Mouse (Mus musculus) liver (tissue): ENCODE measurements around the gene Gal3st1.
A peak's percentile ranks its signal among the peaks of the same experiment; 100 is the strongest.
"Not testable (repeated sequence)": the region's sequence is repeated elsewhere in the genome, so short reads cannot be mapped to it uniquely, and the experiment has no call there.

ENCODE experiments used
- DNase-seq: peaks from one replicate; pipeline ENCODE4 v3.0.0-alpha.2; 2020; ENCODE audit warnings: mixed read lengths

Gal3st1 gene

DNA sequence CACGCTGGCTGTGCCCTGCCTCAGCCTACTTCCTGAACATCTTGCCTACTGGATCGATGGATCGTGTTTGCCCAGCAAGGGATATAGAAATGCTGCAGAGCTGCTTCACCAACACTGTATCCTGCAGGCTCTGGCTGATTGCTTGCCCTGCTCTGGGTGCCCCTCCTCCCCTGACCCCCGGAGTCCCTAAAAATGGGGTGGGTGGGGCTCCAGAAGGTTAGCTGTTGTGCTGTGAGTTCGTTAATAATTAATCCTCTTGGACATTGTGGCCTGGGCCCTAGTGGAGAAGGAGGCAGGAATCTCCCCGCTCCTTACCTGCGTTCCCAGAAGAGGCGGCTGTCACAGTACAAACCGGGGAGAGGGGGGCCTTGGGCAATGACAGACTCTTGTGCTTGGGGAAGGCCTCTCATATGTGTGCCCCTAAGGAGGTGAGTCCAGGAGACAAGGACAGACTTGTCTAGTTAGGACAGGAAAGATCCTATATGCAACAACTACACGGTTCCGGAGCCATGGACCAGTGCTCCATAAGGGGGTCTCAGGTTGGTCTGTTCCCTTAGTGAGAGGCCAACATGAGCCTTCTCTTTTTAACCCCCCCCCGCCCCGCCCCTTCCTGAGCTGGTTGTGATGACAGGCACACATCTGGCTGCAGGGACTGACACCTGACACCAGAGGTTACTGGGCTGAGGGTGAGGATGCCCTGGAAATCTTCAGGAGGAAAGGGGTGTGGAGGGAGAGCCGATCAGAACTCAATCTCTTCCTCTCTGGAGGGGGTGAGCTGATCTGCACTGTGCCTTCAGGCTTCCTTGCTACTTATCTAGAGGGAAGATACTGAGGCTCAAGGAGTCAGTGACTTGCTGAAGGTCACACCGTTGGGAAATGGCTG, 668 bp downstream of the Gal3st1 start:
- DNase-seq = peak; percentile 20

GRCm38 (mm10) chr11:3989748-3990147, 6.3 kb downstream of the Gal3st1 start:
- DNase-seq = no peak

DNA sequence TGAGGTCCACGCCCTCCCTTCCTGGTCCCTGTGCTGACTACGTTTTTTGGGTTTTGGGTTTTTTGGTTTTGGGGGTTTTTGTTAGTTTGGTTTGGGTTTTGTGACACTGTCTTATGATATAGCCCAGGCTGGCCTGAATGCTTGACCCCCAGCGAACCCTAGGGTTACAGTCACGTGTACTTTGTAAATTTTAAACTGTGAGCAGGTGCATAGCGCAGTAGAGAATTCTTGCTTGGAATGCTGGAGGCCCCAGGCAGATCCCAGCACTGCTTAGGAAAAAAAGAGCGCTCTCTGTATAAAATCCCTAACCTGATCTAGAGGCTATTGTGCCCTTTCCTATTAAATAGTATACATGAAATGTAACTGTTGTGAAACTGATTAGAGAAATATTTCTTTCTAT, 9.7 kb downstream of the Gal3st1 start:
- DNase-seq = no peak

DNA sequence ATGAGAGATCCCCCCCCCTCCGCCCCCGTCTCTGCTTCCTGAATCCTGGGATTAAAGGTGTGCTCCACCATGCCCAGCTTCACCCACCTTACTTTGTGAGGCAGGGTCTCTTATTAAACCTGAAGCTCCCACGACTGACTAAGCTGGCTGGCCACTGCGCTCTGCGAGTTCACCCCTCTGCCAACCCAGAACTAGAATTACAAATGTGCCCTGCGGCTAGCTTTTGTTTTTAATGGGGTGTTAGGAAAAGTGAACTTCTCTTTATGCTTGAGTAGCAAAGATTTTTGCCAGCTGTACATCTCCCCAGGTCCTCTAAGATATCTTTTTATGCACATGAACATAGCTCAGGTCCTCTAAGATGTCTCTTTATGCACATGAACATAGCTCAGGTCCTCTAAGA, 10.5 kb downstream of the Gal3st1 start:
- no peak for DNase-seq

DNA sequence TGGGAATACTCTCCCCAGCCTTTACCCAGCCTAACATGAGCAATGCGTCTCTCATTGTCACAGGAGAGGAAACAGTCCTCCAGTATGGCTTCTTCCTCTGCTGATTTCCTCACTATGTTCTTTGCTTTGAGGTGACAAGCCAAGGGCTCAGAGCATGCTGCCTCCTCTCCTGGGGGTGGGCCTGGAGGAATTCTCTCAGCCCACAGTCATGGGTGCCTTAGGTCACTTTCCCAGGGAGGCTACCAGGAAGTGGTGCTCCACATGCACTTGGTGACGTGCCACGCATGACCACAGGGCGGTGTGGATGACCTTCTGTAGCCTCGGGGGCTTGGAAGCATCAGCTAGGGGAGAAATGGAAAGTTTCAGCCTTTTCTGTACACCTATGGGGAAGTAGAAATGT, 12.1 kb downstream of the Gal3st1 start:
- DNase-seq = no peak

GRCm38 (mm10) chr11:3996840-3997239, 13.4 kb downstream of the Gal3st1 start:
- no peak for DNase-seq

GRCm38 (mm10) chr11:3997978-3998720, 14.7 kb downstream of the Gal3st1 start:
- peak; percentile 17 for DNase-seq

DNA sequence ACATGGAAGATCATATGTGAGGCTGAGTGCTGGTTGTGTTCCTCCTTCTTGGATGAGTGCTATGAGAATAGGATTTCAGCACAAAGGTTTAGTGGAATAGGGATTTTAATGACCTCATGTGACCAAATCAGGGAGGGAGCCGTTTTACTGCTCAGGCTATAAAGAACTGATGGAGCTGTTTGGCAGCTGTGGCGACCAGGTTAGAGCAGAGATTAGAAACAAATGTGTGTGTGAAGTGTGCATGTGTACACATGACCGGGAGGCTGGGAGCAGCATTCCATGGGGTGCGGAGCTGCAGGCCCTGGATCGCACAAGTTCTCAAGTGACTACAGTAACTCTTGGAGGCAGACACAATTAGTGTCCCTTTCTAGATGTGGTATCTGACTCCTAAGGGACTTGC, 16.1 kb downstream of the Gal3st1 start:
- DNase-seq = no peak

GRCm38 (mm10) chr11:4001603-4002002, 18.2 kb downstream of the Gal3st1 start:
- peak; percentile 64 for DNase-seq

- no peak for DNase-seq
Measured at GRCm38 (mm10) chr11:4005220-4005805, 21.9 kb downstream of the Gal3st1 start.

GRCm38 (mm10) chr11:4006462-4006861, 23.0 kb downstream of the Gal3st1 start:
- DNase-seq = no peak

DNA sequence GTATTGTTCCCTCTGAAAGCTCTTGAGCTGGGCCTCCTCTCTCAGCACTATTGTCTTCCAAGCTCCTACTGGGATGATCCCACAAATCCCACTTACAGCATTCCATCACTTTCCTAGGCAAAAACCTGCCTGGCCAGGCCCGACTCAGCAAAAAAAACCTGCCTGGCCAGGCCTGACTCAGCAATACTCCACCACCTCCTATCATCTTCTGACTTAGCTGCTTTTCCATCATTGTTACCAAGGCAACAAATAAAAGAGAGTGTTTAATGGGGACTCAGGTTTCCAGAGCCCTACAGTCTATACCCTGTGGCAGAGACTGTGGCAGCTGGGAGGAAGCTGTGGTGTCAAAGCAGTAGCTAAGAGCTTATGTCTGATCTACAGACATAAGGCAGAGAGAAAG, 29.2 kb downstream of the Gal3st1 start:
- DNase-seq = no peak

- DNase-seq = not testable (repeated sequence)
Measured at GRCm38 (mm10) chr11:4015796-4016195, 32.4 kb downstream of the Gal3st1 start.

DNA sequence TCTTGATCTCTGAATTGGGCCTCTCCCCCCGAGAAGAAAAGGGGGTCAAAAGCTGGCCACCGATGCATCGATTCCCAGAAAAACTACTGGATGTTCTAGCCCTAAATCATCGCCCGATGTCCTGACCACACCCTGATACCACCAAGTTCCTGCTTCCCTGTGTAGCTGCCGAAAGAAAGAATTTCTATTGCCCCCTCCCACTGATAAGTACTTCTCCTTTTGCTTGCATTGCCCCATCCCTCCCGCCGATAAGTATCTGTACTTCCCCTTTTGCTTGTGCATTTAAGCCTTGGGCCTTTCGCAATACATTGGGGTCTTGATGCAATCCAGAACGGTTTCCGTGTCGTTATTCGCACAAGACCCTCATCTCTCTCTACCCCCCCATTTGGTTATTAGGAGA, 38.7 kb downstream of the Gal3st1 start:
- DNase-seq = not testable (repeated sequence)

DNA sequence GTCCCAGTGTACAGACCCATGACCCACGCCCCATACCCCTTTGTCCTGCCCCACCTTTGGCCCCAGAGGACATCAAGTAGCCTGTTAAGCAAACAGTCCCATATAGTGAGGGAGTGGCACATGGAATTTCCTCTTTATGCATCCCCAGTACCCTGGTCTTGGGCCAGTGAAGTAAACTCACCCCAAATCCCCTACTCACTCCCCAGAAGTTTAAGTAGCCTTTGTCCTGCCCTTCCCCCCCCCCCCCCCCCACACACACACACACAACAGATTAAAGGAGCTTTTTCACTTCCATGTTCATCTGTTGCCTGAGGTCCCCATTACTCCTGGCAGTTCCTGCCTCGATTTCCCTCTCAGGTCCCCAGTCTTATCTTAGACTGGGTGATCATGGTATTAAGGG, 39.9 kb downstream of the Gal3st1 start:
- no peak for DNase-seq

- no peak for DNase-seq
Measured at GRCm38 (mm10) chr11:4027066-4027465, 43.6 kb downstream of the Gal3st1 start.

DNA sequence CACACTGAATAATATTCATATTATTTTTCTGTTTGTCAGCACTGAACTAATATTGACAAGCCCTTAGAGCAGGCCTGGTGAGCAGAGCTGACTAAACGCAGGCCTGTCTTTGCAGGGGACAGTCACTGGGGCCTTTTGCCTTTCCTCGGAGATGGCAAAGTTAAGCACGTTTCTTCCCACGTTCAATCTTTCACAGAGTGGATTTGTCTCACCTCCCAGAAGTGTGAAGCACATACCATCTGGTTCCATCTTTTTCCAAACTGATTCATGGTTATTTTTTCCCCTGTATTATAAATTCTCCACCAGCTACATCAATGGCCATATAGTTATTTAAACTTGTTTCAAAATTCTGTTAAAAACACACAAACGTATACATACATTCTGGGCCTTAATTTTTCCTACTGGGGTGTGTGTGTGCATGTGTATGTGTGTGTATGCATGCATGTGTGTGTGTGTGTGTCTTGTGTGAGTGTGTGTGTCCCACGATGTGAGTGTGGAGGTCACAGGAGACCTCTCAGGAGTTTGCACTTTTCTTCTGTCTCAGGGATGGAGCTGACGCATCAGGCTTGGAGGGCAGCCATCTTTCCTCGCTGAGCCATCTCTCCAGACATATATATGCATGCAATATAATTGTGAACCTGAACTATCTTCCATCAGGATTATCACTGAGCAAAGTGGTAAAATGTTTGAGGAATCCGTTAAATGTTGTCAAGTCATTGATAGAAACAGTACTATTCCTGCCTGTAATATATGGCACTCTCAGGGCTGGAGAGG, 44.3 kb downstream of the Gal3st1 start:
- no peak for DNase-seq

DNA sequence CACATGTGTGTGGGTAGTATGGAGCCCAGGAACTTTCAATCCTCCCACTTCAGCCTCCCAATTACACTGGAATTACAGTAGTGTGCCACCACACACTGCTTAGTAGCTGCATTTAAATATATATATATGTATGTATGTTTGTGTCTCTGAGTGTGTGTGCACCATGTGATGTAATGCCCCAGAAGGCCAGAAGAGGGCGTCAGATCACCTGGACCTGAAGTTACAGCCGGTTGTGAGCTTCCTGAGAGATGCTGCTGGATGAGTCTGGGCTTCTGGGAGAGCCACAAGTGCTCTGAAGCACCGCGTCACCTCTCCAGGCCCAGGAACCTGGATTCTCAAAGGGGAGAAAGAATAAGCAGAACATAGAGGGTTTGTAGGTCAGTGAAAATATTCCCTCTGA, 45.9 kb downstream of the Gal3st1 start:
- no peak for DNase-seq

GRCm38 (mm10) chr11:4031126-4031941, 47.9 kb downstream of the Gal3st1 start, which contains the start of gene Sec14l4:
Gene Sec14l4, plus strand, starts transcription at chr11:4031462.
- DNase-seq = no peak

DNA sequence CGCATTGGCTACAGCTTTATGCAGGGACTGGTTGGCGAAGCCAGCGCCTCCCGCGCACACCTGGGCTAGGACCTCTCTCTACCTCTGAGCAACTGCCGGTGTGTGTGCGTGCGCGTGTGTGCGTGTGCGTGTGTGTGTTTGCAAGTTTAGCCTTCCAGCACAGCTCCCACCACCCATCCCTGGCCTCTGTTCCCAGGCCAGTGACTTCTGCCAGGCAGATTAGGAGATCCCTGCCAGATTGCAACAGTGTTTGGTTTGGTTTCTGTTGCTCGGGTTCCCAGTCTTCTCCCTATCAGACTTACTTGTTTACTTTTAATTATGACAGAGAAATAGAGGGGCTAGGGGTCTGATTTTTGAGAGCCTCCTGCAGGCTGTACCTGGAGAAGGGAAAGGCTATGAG, 48.5 kb downstream of the Gal3st1 start:
- no peak for DNase-seq

DNA sequence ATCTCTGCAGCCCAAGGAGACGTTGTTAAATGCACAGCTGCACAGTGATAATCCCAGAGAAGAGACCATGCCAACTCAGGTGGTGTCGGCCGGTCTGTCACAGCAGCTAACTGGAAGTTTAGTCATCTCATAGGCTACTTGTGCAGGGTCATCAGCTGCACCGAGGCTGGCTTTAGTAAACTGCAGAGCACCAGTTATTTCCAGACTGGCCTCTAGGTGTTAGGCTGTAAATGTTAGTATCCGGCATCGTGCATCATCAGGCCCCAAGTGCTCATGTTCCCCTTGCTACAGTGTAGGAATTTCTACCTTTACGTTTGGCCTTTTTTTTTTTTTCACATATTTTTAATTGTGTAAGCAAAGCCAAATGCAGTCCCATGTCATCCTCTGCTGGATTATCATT, 50.0 kb downstream of the Gal3st1 start:
- DNase-seq = no peak

- no peak for DNase-seq
Measured at GRCm38 (mm10) chr11:4034169-4034568, 50.7 kb downstream of the Gal3st1 start.
